Mouse (Mus musculus): ENCODE results near the gene Dpp4. TPM values are rescaled to one million over a fixed set of nuclear protein-coding genes. Genes with fewer than 3 reads are reported as not detected.

Dpp4 gene
- polyA plus RNA-seq, 1 experiment from 2014 or later = 0.82 TPM

DNA sequence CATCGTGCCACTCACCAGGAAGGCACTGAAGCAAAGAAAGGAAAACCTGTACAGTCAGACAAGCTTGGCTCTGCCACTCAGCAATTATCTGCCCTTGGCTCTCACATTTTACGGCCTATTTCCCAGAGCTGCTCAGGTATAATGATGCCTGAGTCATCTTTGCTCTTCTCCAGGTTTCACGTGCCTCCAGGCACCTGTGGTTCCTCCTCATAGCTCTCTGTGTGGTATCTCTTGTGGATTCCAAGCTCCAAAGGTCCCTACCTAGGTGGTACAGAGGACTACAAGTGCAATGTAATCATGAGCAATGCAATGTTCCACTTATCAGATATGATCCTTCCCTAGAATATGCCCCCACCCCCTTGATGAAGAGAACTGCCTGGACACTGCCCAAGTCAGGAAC lies 8.0 kb upstream of the Dpp4 start:
- Histone ChIP-seq H3K27ac (ENCODE audit: low read depth, low read length) (no peak overlapping the region), H3K4me2 (replicated peaks; ENCODE audit: low read depth, low read length) (no peak overlapping the region), H3K4me3 (ENCODE audit: low read depth, low read length) (no peak overlapping the region), H3K9me3 (ENCODE audit: control insufficient read depth, low read length) (no peaks in the 10 kb centered on the region), H3K9ac (ENCODE audit: low read depth, low read length) (no peak overlapping the region), H3K27me3 (ENCODE audit: control insufficient read depth, insufficient read depth, low read length) (no peaks in the 10 kb centered on the region), H3K36me3 (ENCODE audit: control insufficient read depth, insufficient read depth, low read length) (no peaks in the 10 kb centered on the region), H3K4me1 (replicated peaks; ENCODE audit: control insufficient read depth, insufficient read depth, low read length) (no peaks in the 10 kb centered on the region)
- DNase-seq (ENCODE audit: low spot score) (no peak), ATAC-seq (ENCODE audit: low FRiP score) (no peak)
- WGBS = 90% methylated on average over 3 of the region's 3 CpGs

- H3K9me3 ChIP-seq (ENCODE audit: control insufficient read depth, low read length) = no peaks in the 10 kb centered on the region
- no peak overlapping the region for H3K9ac ChIP-seq (ENCODE audit: low read depth, low read length)
- H3K27ac ChIP-seq (ENCODE audit: low read depth, low read length) = no peak overlapping the region
- no peaks in the 10 kb centered on the region for H3K36me3 ChIP-seq (ENCODE audit: control insufficient read depth, insufficient read depth, low read length)
- no peaks in the 10 kb centered on the region for H3K4me1 ChIP-seq (replicated peaks; ENCODE audit: control insufficient read depth, insufficient read depth, low read length)
- no peak overlapping the region for H3K4me2 ChIP-seq (replicated peaks; ENCODE audit: low read depth, low read length)
- no peak for DNase-seq (ENCODE audit: low spot score)
- 89% methylated on average over 1 of the region's 1 CpGs for WGBS
- no peaks in the 10 kb centered on the region for H3K27me3 ChIP-seq (ENCODE audit: control insufficient read depth, insufficient read depth, low read length)
- ATAC-seq (ENCODE audit: low FRiP score) = no peak
- no peak overlapping the region for H3K4me3 ChIP-seq (ENCODE audit: low read depth, low read length)
Measured at GRCm38 (mm10) chr2:62417233-62417632, 5.2 kb upstream of the Dpp4 start.

DNA sequence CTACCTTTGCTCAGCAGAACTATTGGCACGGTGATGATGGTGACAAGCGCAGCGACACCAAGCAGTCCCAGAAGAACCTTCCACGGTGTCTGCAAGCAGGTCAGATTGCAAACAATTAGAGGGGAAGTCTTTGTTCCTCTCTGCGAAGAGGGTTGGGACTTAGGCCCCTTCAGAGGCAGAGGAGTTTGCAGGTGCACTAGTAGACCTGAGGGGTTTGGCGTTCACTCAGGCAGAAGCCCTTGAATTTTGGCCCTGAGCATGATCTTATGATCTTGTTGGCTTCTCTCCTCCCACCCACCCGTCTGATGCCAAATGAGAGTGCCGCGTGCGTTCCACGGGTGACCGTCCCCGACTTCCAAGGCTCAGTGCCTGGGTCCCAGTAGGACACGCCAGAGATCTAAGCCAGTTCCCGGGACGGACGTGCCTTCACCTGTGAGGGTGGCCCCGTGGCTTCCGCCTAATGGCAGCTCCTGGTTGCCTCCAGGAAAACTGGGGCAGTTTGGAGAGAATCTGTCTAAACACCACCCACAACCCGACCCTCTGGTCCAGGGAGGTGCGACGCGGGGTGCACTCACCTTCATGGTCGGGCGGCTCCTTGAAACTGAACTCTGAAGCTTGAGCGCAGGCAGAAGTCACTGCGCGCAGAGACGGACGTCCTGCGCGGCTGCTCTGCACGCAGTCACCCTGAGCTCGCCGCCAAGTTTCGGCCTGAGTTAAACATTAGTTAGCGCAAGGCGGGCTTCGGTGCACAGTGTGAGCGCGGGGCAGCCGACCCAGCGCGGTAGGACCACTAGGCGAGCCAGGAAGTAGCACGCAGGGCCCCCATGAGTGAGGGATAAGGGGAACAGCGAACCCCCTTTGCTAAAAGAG lies 585 bp downstream of the Dpp4 start:
- no peaks in the 10 kb centered on the region for H3K36me3 ChIP-seq (ENCODE audit: control insufficient read depth, insufficient read depth, low read length)
- 7% methylated on average over 47 of the region's 47 CpGs for WGBS

DNA sequence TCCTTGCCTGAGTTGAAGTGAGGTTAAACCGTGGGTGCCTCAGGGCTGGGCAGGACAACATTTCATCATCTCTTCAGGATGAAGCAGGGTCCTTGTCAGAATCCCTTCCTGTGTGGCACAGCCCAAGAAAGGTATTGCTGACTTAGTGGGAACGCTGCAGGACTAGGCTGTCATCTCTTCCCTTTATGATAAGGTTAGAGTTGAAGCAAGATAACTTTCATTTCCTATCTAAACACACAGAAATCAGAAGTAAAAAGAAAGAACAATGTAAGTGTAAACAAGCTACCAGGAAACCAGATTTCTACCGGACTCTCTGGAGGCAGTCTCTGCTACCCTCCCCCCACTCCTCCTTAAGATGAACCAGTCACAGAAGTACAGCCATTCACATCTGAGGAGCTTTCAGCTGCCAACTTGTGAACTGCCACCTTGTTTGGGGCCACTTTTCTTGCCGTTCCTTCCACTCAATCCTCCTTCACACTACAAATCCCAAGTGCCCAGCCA lies 3.3 kb downstream of the Dpp4 start:
- Histone ChIP-seq H3K4me3 (ENCODE audit: low read depth, low read length) (no peak overlapping the region), H3K36me3 (ENCODE audit: control insufficient read depth, insufficient read depth, low read length) (no peaks in the 10 kb centered on the region), H3K4me1 (replicated peaks; ENCODE audit: control insufficient read depth, insufficient read depth, low read length) (0 out of 2 replicates have a peak, but pooled peaks cover 2% of the 10 kb centered on the region), H3K27me3 (ENCODE audit: control insufficient read depth, insufficient read depth, low read length) (peaks cover 6% of the 10 kb centered on the region; the same call in 1 of the 2 replicates), H3K27ac (ENCODE audit: low read depth, low read length) (no peak overlapping the region), H3K9ac (ENCODE audit: low read depth, low read length) (no peak overlapping the region), H3K9me3 (ENCODE audit: control insufficient read depth, low read length) (no peaks in the 10 kb centered on the region), H3K4me2 (replicated peaks; ENCODE audit: low read depth, low read length) (no peak overlapping the region)
- DNase-seq (ENCODE audit: low spot score) (no peak), ATAC-seq (ENCODE audit: low FRiP score) (no peak)
- WGBS = 40% methylated on average over 4 of the region's 4 CpGs

More for the DNA sequence above, 585 bp downstream of the Dpp4 start:
- Histone ChIP-seq H3K27ac (ENCODE audit: low read depth, low read length) (no peak overlapping the region), H3K9me3 (ENCODE audit: control insufficient read depth, low read length) (no peaks in the 10 kb centered on the region), H3K4me1 (replicated peaks; ENCODE audit: control insufficient read depth, insufficient read depth, low read length) (0 out of 2 replicates have a peak, but pooled peaks cover 2% of the 10 kb centered on the region), H3K4me3 (ENCODE audit: low read depth, low read length) (peak overlapping the region; percentile 38), H3K4me2 (replicated peaks; ENCODE audit: low read depth, low read length) (peak overlapping the region; percentile 77), H3K27me3 (ENCODE audit: control insufficient read depth, insufficient read depth, low read length) (peaks cover 6% of the 10 kb centered on the region; the same call in 1 of the 2 replicates), H3K9ac (ENCODE audit: low read depth, low read length) (peak overlapping the region; percentile 41; the same call in 1 of the 2 replicates)
- ATAC-seq (ENCODE audit: low FRiP score) (peak; percentile 82), DNase-seq (ENCODE audit: low spot score) (peak; percentile 47)

- WGBS = 84% methylated on average over 5 of the region's 5 CpGs
Measured at GRCm38 (mm10) chr2:62408216-62408615, 3.8 kb downstream of the Dpp4 start.

GRCm38 (mm10) chr2:62403556-62404135 lies 8.4 kb downstream of the Dpp4 start:
- Histone ChIP-seq H3K27ac (ENCODE audit: low read depth, low read length) (no peak overlapping the region), H3K4me2 (replicated peaks; ENCODE audit: low read depth, low read length) (no peak overlapping the region), H3K4me1 (replicated peaks; ENCODE audit: control insufficient read depth, insufficient read depth, low read length) (no peaks in the 10 kb centered on the region), H3K9ac (ENCODE audit: low read depth, low read length) (no peak overlapping the region), H3K9me3 (ENCODE audit: control insufficient read depth, low read length) (no peaks in the 10 kb centered on the region), H3K27me3 (ENCODE audit: control insufficient read depth, insufficient read depth, low read length) (no peaks in the 10 kb centered on the region), H3K36me3 (ENCODE audit: control insufficient read depth, insufficient read depth, low read length) (no peaks in the 10 kb centered on the region), H3K4me3 (ENCODE audit: low read depth, low read length) (no peak overlapping the region)
- 76% methylated on average over 5 of the region's 5 CpGs for WGBS
- ATAC-seq (ENCODE audit: low FRiP score) (no peak), DNase-seq (ENCODE audit: low spot score) (no peak)

More at GRCm38 (mm10) chr2:62408216-62408615, 3.8 kb downstream of the Dpp4 start:
- Histone ChIP-seq H3K9ac (ENCODE audit: low read depth, low read length) (no peak overlapping the region), H3K4me1 (replicated peaks; ENCODE audit: control insufficient read depth, insufficient read depth, low read length) (0 out of 2 replicates have a peak, but pooled peaks cover 2% of the 10 kb centered on the region), H3K4me3 (ENCODE audit: low read depth, low read length) (no peak overlapping the region), H3K27me3 (ENCODE audit: control insufficient read depth, insufficient read depth, low read length) (peaks cover 6% of the 10 kb centered on the region; the same call in 1 of the 2 replicates), H3K36me3 (ENCODE audit: control insufficient read depth, insufficient read depth, low read length) (no peaks in the 10 kb centered on the region), H3K4me2 (replicated peaks; ENCODE audit: low read depth, low read length) (no peak overlapping the region), H3K27ac (ENCODE audit: low read depth, low read length) (no peak overlapping the region), H3K9me3 (ENCODE audit: control insufficient read depth, low read length) (no peaks in the 10 kb centered on the region)
- no peak for DNase-seq (ENCODE audit: low spot score)
- ATAC-seq (ENCODE audit: low FRiP score) = no peak

DNA sequence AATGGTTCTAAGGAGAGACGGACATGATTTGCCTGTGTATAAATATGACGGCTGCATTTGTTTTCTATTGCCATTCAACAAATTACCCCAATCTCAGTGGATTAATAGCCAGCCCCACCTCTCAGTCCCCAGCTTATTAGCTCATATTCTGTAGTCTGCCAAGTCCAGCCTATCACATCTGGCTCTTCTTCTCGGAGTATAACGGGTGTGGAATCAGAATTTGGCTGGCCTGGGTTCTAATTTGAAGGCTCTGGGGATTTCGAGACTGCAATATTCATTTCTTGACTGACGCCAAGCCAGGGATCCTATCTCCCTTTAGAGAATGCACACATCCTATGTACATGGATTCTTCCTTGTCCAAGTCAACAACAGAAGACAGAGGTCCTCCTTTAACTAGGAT lies 11.0 kb downstream of the Dpp4 start:
- Histone ChIP-seq H3K4me1 (replicated peaks; ENCODE audit: control insufficient read depth, insufficient read depth, low read length) (no peaks in the 10 kb centered on the region), H3K9ac (ENCODE audit: low read depth, low read length) (no peak overlapping the region), H3K36me3 (ENCODE audit: control insufficient read depth, insufficient read depth, low read length) (no peaks in the 10 kb centered on the region), H3K27ac (ENCODE audit: low read depth, low read length) (no peak overlapping the region), H3K27me3 (ENCODE audit: control insufficient read depth, insufficient read depth, low read length) (no peaks in the 10 kb centered on the region), H3K4me3 (ENCODE audit: low read depth, low read length) (no peak overlapping the region), H3K9me3 (ENCODE audit: control insufficient read depth, low read length) (no peaks in the 10 kb centered on the region), H3K4me2 (replicated peaks; ENCODE audit: low read depth, low read length) (no peak overlapping the region)
- 93% methylated on average over 6 of the region's 6 CpGs for WGBS
- no peak for ATAC-seq (ENCODE audit: low FRiP score)
- no peak for DNase-seq (ENCODE audit: low spot score)

DNA sequence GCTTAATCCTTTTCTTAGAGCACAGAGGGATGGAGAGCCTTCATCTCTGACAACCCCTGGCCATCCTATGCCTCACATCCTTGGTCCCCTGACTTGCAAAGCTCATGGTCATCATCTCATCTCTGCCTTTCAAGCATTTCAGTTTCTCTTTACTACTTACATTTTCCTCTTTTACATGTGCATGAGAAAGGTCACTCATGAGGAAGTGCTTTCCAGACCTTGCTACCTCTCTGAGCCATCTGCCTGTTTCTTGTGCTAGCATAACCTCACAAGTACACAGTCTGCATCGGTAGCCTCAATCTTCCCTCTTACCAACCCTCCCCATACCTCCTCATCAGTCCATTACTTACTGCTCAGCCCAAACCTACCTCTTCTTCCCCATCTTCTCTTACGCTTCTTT lies 12.2 kb downstream of the Dpp4 start:
- no peaks in the 10 kb centered on the region for H3K27me3 ChIP-seq (ENCODE audit: control insufficient read depth, insufficient read depth, low read length)
- H3K36me3 ChIP-seq (ENCODE audit: control insufficient read depth, insufficient read depth, low read length) = no peaks in the 10 kb centered on the region
- H3K9me3 ChIP-seq (ENCODE audit: control insufficient read depth, low read length) = no peaks in the 10 kb centered on the region
- no peaks in the 10 kb centered on the region for H3K4me1 ChIP-seq (replicated peaks; ENCODE audit: control insufficient read depth, insufficient read depth, low read length)
- ATAC-seq (ENCODE audit: low FRiP score) = no peak
- no peak overlapping the region for H3K4me3 ChIP-seq (ENCODE audit: low read depth, low read length)
- H3K9ac ChIP-seq (ENCODE audit: low read depth, low read length) = no peak overlapping the region
- no peak overlapping the region for H3K4me2 ChIP-seq (replicated peaks; ENCODE audit: low read depth, low read length)
- DNase-seq (ENCODE audit: low spot score) = no peak
- no peak overlapping the region for H3K27ac ChIP-seq (ENCODE audit: low read depth, low read length)
- WGBS = 88% methylated on average over 2 of the region's 2 CpGs
